Mouse (Mus musculus) telencephalon, adult 2 months (tissue): ENCODE measurements around the gene Supt3.

Experiments
- DNase-seq: peaks from one replicate; pipeline ENCODE4 v3.0.0-alpha.2; 2011; ENCODE audit warnings: low read depth, low spot score

Gene Supt3

DNA sequence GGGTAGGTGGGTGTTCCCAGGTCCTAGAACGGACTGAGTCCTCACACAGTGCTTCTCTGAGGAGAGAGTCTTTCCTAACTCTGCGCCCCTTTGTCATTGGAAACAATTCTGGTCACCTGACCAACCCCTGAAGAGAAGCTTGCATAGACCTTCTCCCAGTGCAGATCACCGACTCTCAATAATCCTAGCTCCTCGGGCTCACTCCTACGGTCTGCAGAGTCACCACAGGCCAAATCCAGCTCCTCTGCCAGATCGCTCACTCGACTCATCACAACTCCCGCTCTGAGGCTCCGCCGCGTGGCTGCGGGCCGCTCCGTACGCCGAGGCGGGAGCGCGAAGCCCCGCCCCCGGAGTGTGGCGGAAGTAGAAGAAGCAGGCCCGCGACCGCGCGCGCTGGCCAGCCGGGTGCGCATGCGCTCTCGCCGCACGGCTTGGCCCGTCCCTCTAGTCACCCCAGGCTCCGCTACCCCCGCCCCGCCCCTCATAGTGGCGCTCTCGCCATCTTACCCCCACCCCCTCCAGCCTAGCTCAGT is at the start of gene Supt3:
TSS of gene Supt3 (plus strand) at position 415 of the 533 bp plus-strand sequence.
- DNase-seq = peak; percentile 89

GRCm38 (mm10) chr17:44727675-44728074 is 49.3 kb upstream of the Supt3 start:
- no peak for DNase-seq

GRCm38 (mm10) chr17:44728464-44728863 is 48.5 kb upstream of the Supt3 start:
- DNase-seq = no peak

DNA sequence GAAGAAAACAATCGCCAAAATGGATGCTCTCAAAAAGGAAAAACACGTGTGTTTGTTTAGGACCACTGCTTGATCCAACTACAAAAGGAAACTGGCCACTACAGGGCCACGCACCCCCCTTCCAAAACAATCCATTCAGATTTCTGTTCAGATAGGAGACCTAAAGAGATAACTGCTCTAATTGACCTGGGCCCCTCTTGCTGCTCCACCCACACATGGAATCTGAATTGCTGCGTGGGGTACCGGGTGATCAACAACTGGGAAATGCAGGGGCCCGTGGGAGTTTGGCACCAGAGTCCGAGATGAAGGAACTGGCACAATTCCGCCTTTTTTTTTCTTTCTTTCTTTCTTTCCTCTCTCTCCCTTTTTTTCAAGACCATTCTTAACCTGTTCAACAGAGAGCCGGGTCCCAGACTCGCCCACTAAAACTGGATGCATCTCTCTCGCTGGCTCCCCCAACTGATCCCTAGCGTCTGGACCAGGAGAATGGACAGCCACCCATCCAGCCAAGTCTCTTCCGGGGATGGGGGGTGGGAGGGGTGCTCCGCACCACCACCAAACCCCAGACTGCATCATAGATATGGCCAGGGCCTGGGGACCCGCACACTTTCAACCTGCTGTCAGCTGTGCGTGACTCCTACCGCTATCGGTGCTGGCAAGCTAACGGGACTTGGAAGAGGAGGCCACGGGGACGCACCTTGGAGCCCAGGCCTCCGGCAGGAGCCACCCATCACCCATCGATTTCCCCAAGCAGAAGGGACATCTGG is 43.2 kb upstream of the Supt3 start:
- no peak for DNase-seq

- no peak for DNase-seq
Measured at GRCm38 (mm10) chr17:44734501-44735222, 42.3 kb upstream of the Supt3 start.

- DNase-seq = no peak
Measured at GRCm38 (mm10) chr17:44735223-44735990, 41.5 kb upstream of the Supt3 start.

DNA sequence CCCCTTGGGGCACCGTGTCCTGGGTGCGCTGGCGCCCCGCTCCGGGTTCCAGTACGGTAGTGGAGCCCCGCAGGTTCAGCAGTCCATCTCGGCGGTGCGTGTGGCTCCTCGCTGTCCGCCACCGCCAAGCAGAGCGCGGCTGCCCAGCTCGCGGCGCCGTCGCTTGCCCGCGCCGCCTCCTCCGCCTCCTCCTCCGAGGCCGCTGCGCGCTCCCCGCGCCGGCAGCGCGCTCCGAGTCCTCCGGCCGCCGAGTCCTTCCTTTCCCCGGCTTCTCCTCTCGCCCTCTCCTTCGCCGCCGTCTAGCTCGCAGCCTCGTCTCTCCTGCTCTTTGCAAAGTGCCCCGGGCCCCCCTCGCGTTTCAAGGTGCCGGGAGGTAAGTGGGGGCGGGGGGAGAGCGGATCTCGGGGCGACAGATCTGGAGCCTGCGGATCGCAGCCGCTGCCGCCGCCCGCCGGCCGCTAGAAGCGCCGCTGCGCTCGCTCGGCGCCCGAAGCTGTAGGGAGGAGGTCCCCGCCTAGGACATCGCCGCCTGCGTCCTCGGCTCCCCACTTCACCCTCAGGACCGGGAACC is 40.9 kb upstream of the Supt3 start:
- DNase-seq = no peak

DNA sequence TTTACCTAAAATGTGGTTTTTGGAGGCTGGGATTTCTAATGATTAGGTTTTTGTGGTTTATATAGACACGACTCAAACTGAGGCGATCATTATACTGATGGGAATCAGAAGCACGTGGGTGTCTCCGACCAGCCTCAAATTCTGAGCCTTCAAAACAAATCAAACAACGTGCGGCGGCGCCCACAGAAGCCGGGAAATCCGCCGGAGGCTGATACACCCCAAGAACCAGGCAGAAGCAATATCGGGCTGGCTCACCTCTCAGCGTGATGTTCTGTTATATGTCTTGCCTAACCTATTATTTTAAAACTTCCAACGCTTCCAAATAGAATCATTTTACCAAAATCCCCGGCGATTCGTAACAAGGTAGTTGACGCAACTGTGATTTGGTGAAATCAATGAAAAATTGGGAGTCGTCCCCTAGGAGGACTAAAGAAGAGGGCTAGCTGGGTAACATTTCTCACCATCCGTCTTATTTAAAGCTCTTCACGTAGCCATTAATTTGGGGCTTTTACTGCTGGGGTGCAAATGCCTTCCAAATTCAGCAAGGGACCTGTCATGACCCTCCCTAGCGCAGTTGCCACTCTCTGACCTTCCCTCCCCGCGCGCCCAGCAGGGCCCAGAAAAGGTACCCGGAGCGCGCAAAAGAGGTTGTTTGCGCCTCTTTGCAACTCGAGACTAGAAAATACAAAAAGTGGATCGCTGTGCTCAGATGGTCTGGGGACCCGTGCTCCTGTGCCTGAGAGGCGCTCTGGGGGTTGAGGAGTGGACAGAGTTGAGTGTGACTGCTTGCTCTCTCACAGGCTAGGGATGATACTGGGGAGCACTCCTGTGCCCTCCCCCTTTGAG is 39.5 kb upstream of the Supt3 start:
- no peak for DNase-seq

DNA sequence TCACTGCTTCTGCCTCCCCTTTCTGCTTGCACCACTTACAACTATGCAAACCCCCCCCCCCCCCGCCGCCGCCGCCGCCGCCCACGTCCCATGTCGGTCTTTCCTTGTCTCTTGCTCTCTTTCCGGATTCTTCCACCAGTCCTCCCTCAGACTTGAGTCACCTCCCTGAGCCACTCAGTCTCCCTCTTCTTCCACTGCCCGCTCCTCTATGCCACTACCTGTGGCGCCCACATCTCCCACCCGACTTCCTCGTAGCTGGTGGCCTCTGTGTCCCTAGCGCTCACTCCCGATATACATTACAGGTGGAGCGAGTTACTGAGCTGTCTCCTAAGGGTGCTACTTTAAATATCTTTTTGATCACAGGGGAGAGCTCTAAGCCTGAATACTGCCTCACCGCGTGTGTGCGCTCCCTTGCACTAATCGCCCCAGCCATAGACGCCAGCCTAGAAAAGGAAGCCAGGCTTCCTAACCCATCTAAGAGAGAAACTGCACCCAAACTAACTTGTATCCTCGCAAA is 38.8 kb upstream of the Supt3 start:
- DNase-seq = no peak

GRCm38 (mm10) chr17:44742246-44742645 is 34.7 kb upstream of the Supt3 start:
- no peak for DNase-seq

DNA sequence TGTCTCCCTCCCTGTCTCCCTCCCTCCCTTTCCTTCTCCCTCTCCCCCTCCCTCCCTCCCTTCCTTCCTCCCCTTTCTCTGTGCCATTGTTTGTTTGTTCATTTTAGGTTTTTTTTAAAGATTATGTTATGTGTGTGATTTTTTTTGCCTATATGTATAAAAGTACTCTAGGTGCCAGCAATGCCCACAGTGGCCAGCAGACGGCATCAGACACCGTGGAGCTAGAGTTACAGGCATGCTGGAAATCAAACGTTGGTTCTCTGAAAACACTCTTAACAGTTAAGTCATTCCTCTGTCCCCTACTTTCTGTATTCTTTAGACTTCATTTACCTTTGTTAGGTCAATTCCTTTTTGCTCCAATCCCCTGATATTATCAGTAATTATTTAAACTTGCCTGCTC is 33.2 kb upstream of the Supt3 start:
- no peak for DNase-seq

- DNase-seq = no peak
Measured at GRCm38 (mm10) chr17:44745378-44745777, 31.6 kb upstream of the Supt3 start.

- no peak for DNase-seq
Measured at GRCm38 (mm10) chr17:44766318-44766717, 10.6 kb upstream of the Supt3 start.

GRCm38 (mm10) chr17:44766975-44767374 is 10.0 kb upstream of the Supt3 start:
- no peak for DNase-seq

DNA sequence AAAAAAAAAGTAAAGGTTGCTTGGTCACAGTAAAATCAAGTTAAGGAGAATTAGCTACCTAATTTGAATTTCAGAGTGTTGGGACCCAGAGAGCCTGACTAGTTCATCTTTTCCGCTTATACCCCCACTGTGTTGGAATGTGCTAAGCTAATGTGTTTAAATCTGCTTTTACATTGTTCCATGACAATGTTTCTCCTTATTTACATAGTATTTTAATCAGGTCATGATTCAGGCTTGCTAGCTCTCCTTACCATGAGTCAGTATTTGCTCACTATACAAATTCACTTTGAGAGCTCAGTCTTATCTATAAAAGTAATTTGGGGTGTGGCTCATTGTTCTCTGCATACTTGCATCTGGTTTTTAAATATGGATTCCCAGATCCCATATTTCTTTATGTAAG is 9.6 kb upstream of the Supt3 start:
- no peak for DNase-seq

- DNase-seq = no peak
Measured at GRCm38 (mm10) chr17:44768522-44768921, 8.4 kb upstream of the Supt3 start.

- peak; percentile 3 for DNase-seq
Measured at GRCm38 (mm10) chr17:44770871-44771270, 6.1 kb upstream of the Supt3 start.

- DNase-seq = no peak
Measured at GRCm38 (mm10) chr17:44772576-44772975, 4.4 kb upstream of the Supt3 start.

GRCm38 (mm10) chr17:44777337-44777804 is 419 bp downstream of the Supt3 start:
- peak; percentile 46 for DNase-seq

DNA sequence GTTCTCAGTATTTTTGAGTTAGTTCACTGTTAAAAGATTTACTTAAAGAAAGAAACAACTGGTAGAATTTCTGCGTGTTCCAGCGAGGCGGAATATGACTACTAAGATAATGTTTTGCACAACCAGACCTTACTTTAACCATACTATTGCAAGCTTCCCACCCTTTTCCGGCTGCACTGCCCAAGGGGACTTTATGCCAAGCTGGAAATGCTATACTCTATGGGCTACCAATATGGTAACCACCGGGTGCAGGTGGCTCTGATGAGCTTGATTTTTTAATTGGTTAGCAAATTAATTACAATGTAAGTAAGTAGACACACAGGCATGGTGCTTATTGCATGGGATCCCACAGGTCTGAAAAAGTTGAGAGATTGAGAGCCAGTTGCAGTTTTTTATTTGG is 1.2 kb downstream of the Supt3 start:
- DNase-seq = peak; percentile 0
